11 mouse cellular contexts compared by ENCODE assay signal in genomic region chr19:22189716-22190115, GRCm38 (mm10). TPM values are rescaled to one million over a fixed set of nuclear protein-coding genes. Genes with fewer than 3 reads are reported as not detected.
DNase-seq lines count a peak whose midpoint lies in the region.
"Had no signal": no experiment of that assay in that cellular context is flagged by ENCODE, and none has a peak within 500 bp of the region (broad histone marks: within the 10 kb centered on the region; RNA-seq: fewer than 3 reads in every experiment).

No protein-coding gene starts in this region.

- peak; percentile 6 for DNase-seq in embryo, embryonic 10 days (ENCODE audit: low spot score)
- DNase-seq in embryo, embryonic 9.5 days (ENCODE audit: extremely low spot score) = no peak
- peak; percentile 8 for DNase-seq in retina, postnatal 1 day
- DNase-seq in retina, embryonic 14.5 days (ENCODE audit: low spot score) = no peak
- peak; percentile 4 to 8 for DNase-seq in left cerebral cortex, postnatal 36 days (ENCODE audit: low spot score in 2 of 2)
- peak; percentile 65 for DNase-seq in telencephalon, adult 2 months (ENCODE audit: low read depth, low spot score)
- DNase-seq in spleen, adult 12 weeks (ENCODE audit: low spot score) = no peak
- no peak for DNase-seq in heart, postnatal 4 days
- DNase-seq: kidney, adult 11 months; liver, embryonic 13.5 days; thymus, adult 2 months had no signal

- intact Hi-C loops in left cerebral cortex, postnatal 36 days (cut with DNase I) = no loop called here

RNA-seq across cellular contexts. Expression of gene Trpm3, which starts 50.9 kb away (rescaled TPM):
- total RNA-seq in left cerebral cortex, postnatal 36 days (2021) = 10 to 100 TPM; 26.6 to 37.4 TPM
- total RNA-seq in heart, postnatal 4 days (2021) = 1 to 10 TPM; 1.3 to 1.4 TPM

Comparison
In these comparisons a context has a peak if more than half of its experiments do, and no peak if none do; other contexts are left out.
1. DNase-seq: peak in embryo, embryonic 10 days (single experiment), retina, postnatal 1 day (single experiment), left cerebral cortex, postnatal 36 days (2 of 2) and telencephalon, adult 2 months (single experiment); none in embryo, embryonic 9.5 days (single experiment), retina, embryonic 14.5 days (single experiment), spleen, adult 12 weeks (single experiment) and heart, postnatal 4 days (single experiment).
2. RNA of gene Trpm3, which starts 50.9 kb away (total RNA-seq): 26.6 to 37.4 TPM in left cerebral cortex, postnatal 36 days; 1.3 to 1.4 TPM in heart, postnatal 4 days; every median in the first group is over 10 times any median in the second.